In genomic region chr17:8297746-8298145, GRCm38 (mm10) we compare ENCODE assay signal across 20 mouse cellular contexts. TPM values are rescaled to one million over a fixed set of nuclear protein-coding genes. Genes with fewer than 3 reads are reported as not detected.
"Had no signal": no experiment of that assay in that cellular context is flagged by ENCODE, and none has a peak within 500 bp of the region (broad histone marks: within the 10 kb centered on the region; RNA-seq: fewer than 3 reads in every experiment).

No protein-coding gene starts in this region.

- DNase-seq: lung, adult 2 months; lung, postnatal 14 days; lung, postnatal 36 days; right cerebral cortex, postnatal 14 days; thymus, adult 2 months; thymus, postnatal 36 days had no signal

- H3K27ac ChIP-seq: lung, embryonic 15.5 days; macrophage; midbrain, embryonic 13.5 days; midbrain, embryonic 15.5 days; neural tube, embryonic 12.5 days; stomach, embryonic 15.5 days; stomach, postnatal 0 days had no signal

- H3K4me3 ChIP-seq: lung, embryonic 15.5 days; megakaryocyte, embryonic 14.5 days; midbrain, embryonic 13.5 days; midbrain, embryonic 15.5 days; neural tube, embryonic 12.5 days; stomach, embryonic 15.5 days had no signal

- ATAC-seq: lung, postnatal 0 days; midbrain, embryonic 13.5 days; midbrain, embryonic 15.5 days had no signal

- H3K27me3 ChIP-seq: lung, embryonic 15.5 days; megakaryocyte, embryonic 14.5 days; midbrain, embryonic 13.5 days; midbrain, embryonic 15.5 days; neural tube, embryonic 12.5 days; stomach, embryonic 15.5 days had no signal

- H3K9ac ChIP-seq: lung, embryonic 15.5 days; midbrain, embryonic 13.5 days; midbrain, embryonic 15.5 days; neural tube, embryonic 12.5 days; stomach, embryonic 15.5 days had no signal

- H3K4me1 ChIP-seq: lung, embryonic 15.5 days; midbrain, embryonic 13.5 days; midbrain, embryonic 15.5 days; neural tube, embryonic 12.5 days; stomach, embryonic 15.5 days had no signal

- H3K9me3 ChIP-seq: lung, embryonic 15.5 days; megakaryocyte, embryonic 14.5 days; midbrain, embryonic 13.5 days; midbrain, embryonic 15.5 days; neural tube, embryonic 12.5 days; stomach, embryonic 15.5 days had no signal

- H3K4me2 ChIP-seq: lung, embryonic 15.5 days; midbrain, embryonic 11.5 days; midbrain, embryonic 13.5 days; midbrain, embryonic 15.5 days; neural tube, embryonic 12.5 days; stomach, embryonic 15.5 days had no signal

RNA-seq across cellular contexts. Expression of gene Prr18, which starts 39.5 kb away (rescaled TPM):
- total RNA-seq: monocyte, adult 5-6 weeks had no signal

RNA-seq across cellular contexts. Expression of gene T2, which starts 58.0 kb away (rescaled TPM):
- total RNA-seq: megakaryocyte progenitor cell, adult 5-6 weeks; monocyte, adult 5-6 weeks; neutrophil, adult 5-6 weeks had no signal
- polyA plus RNA-seq: macrophage; spleen, adult 2 months had no signal
